8 mouse cellular contexts compared by ENCODE assay signal in the genomic region with DNA sequence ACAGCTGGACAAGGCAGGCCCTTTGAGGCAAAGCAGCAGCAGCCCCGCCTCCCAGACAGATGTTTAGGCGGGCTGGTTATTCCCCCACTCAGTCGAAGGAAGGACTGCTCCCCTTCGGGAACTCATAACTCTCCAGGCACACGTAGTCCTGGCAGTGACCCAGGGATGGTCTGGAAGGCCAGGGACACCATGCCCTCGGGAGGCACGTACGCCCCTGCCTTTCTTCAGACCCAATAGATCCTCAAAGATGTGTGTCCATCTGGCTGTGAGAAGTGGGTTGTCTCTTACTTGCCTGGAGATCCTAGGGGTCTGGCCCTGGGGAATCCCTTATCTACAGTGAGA. TPM values are rescaled to one million over a fixed set of nuclear protein-coding genes. Genes with fewer than 3 reads are reported as not detected.
DNase-seq lines count a peak whose midpoint lies in the region; ATAC-seq and TF ChIP-seq lines count a peak whose summit lies in the region.

No protein-coding gene starts in this region.

- no peak for DNase-seq in heart, postnatal 25 days (ENCODE audit: low spot score)
- DNase-seq in liver, postnatal 0 days, result no peak
- no peak for DNase-seq in layer of hippocampus, postnatal 10 days (ENCODE audit: low spot score in 2 of 2)
- no peak for DNase-seq in right cerebral cortex, postnatal 25 days
- no peak for DNase-seq in gastrocnemius, postnatal 14 days

- peak overlapping the region; percentile 68 for H3K4me3 ChIP-seq in heart, embryonic 13.5 days
- peak overlapping the region; percentile 50 for H3K4me3 ChIP-seq in ES-Bruce4 (ENCODE audit: low read depth, low read length)
- peak overlapping the region; percentile 47 for H3K4me3 ChIP-seq in forebrain, embryonic 16.5 days (replicated peaks; ENCODE audit: low read length)
- peak overlapping the region; percentile 29 for H3K4me3 ChIP-seq in liver, postnatal 0 days (ENCODE audit: low read depth, low read length)

- H3K9me3 ChIP-seq in heart, embryonic 13.5 days, result no peaks in the 10 kb centered on the region
- no peaks in the 10 kb centered on the region for H3K9me3 ChIP-seq in ES-Bruce4 (replicated peaks; ENCODE audit: control insufficient read depth, insufficient read depth, low read length, poor library complexity, severe bottlenecking)
- no peaks in the 10 kb centered on the region for H3K9me3 ChIP-seq in forebrain, embryonic 16.5 days (ENCODE audit: control insufficient read depth, low read length)
- no peaks in the 10 kb centered on the region for H3K9me3 ChIP-seq in liver, postnatal 0 days (ENCODE audit: low read length)

- H3K4me2 ChIP-seq in heart, embryonic 13.5 days, result peak overlapping the region; percentile 83
- peak overlapping the region; percentile 75 for H3K4me2 ChIP-seq in forebrain, embryonic 16.5 days (ENCODE audit: low read length)
- peak overlapping the region; percentile 96 for H3K4me2 ChIP-seq in liver, postnatal 0 days (ENCODE audit: low read depth, low read length)

- intact Hi-C loops in heart, postnatal 25 days (cut with DNase I), result no loop called here
- intact Hi-C loops in gastrocnemius, postnatal 14 days (cut with DNase I; ENCODE audit: low total_unique reads), result no loop called here

- peaks cover 42% of the 10 kb centered on the region for H3K4me1 ChIP-seq in heart, embryonic 13.5 days
- peaks cover 6% of the 10 kb centered on the region for H3K4me1 ChIP-seq in ES-Bruce4 (ENCODE audit: control insufficient read depth, insufficient read depth, low read length)
- peaks cover 14% of the 10 kb centered on the region for H3K4me1 ChIP-seq in forebrain, embryonic 16.5 days (replicated peaks; ENCODE audit: control insufficient read depth, insufficient read depth, low read length)
- peaks cover 47% of the 10 kb centered on the region for H3K4me1 ChIP-seq in liver, postnatal 0 days (ENCODE audit: insufficient read depth)

- no peak for ATAC-seq in heart, embryonic 13.5 days (ENCODE audit: extremely low read depth, insufficient number of reproducible peaks, low FRiP score, low TSS enrichment)
- ATAC-seq in forebrain, embryonic 16.5 days, result no peak
- ATAC-seq in liver, postnatal 0 days, result no peak

- WGBS in heart, embryonic 13.5 days, result 7% methylated on average over 8 of the region's 8 CpGs
- 3% methylated on average over 8 of the region's 8 CpGs for WGBS in forebrain, embryonic 16.5 days
- WGBS in liver, postnatal 0 days (ENCODE audit: insufficient replicate concordance), result 17% methylated on average over 8 of the region's 8 CpGs

- H3K27ac ChIP-seq in heart, embryonic 13.5 days (replicated peaks), result peak overlapping the region; percentile 91
- no peak overlapping the region for H3K27ac ChIP-seq in ES-Bruce4 (ENCODE audit: insufficient read depth, low read length)
- H3K27ac ChIP-seq in forebrain, embryonic 16.5 days (ENCODE audit: low read length), result peak overlapping the region; percentile 38; the same call in 1 of the 2 replicates
- peak overlapping the region; percentile 77 for H3K27ac ChIP-seq in liver, postnatal 0 days (ENCODE audit: low read depth)

- TF ChIP-seq POLR2A in ES-Bruce4 (IDR thresholded peaks at IDR 0.05; ENCODE audit: insufficient read depth, low read length), result no peak

- no peak for TF ChIP-seq EP300 in ES-Bruce4 (IDR thresholded peaks at IDR 0.05; ENCODE audit: insufficient read depth, low read depth, low read length)
- no peak for TF ChIP-seq EP300 in liver, postnatal 0 days (IDR thresholded peaks at IDR 0.05; ENCODE audit: low read depth)

- H3K27me3 ChIP-seq in heart, embryonic 13.5 days (replicated peaks), result no peaks in the 10 kb centered on the region
- H3K27me3 ChIP-seq in ES-Bruce4 (ENCODE audit: control insufficient read depth, insufficient read depth, low read length, poor library complexity, severe bottlenecking), result no peaks in the 10 kb centered on the region
- no peaks in the 10 kb centered on the region for H3K27me3 ChIP-seq in forebrain, embryonic 16.5 days (replicated peaks; ENCODE audit: control insufficient read depth, insufficient read depth, low read length)
- no peaks in the 10 kb centered on the region for H3K27me3 ChIP-seq in liver, postnatal 0 days (ENCODE audit: insufficient read depth, low read length)

- peaks cover 20% of the 10 kb centered on the region for H3K36me3 ChIP-seq in heart, embryonic 13.5 days
- 0 out of 2 replicates have a peak, but pooled peaks cover 5% of the 10 kb centered on the region for H3K36me3 ChIP-seq in ES-Bruce4 (ENCODE audit: control insufficient read depth, insufficient read depth, low read length, poor library complexity, severe bottlenecking)
- H3K36me3 ChIP-seq in forebrain, embryonic 16.5 days (ENCODE audit: control insufficient read depth, insufficient read depth), result no peaks in the 10 kb centered on the region
- H3K36me3 ChIP-seq in liver, postnatal 0 days (replicated peaks; ENCODE audit: insufficient read depth, low read length), result peaks cover 4% of the 10 kb centered on the region; the same call in 1 of the 2 replicates

- no peak for TF ChIP-seq CTCF in ES-Bruce4 (IDR thresholded peaks at IDR 0.05; ENCODE audit: low read depth, low read length)
- no peak for TF ChIP-seq CTCF in liver, postnatal 0 days (IDR thresholded peaks at IDR 0.05; ENCODE audit: low read depth)

- H3K9ac ChIP-seq in heart, embryonic 13.5 days, result peak overlapping the region; percentile 89
- peak overlapping the region; percentile 21 for H3K9ac ChIP-seq in ES-Bruce4 (ENCODE audit: low read depth, poor library complexity, severe bottlenecking)
- H3K9ac ChIP-seq in forebrain, embryonic 16.5 days (replicated peaks; ENCODE audit: low read depth, low read length), result peak overlapping the region; percentile 60
- peak overlapping the region; percentile 62 for H3K9ac ChIP-seq in liver, postnatal 0 days (replicated peaks)

RNA-seq across cellular contexts. Expression of a gene that starts 6.4 kb away (rescaled TPM):
- polyA plus RNA-seq in heart, embryonic 13.5 days (2015; fragmentation: Nextera tagmentation; extraction: Ambion mirVana), result 15.1 and 15.3 TPM in 2 replicates
- under 1 TPM; 0.62 to 0.64 TPM for total RNA-seq in heart, postnatal 25 days (2021)
- polyA plus RNA-seq in ES-Bruce4 (2011; ENCODE audit: insufficient read depth, insufficient read length, low read depth, missing spikeins), result 29.6 and 36.3 TPM in 2 replicates
- polyA plus RNA-seq in forebrain, embryonic 16.5 days (2015; fragmentation: Nextera tagmentation; extraction: Ambion mirVana), result 22.9 and 23.6 TPM in 2 replicates
- polyA plus RNA-seq in liver, postnatal 0 days (2015; fragmentation: Nextera tagmentation; extraction: Ambion mirVana), result 24.9 and 27.3 TPM in 2 replicates
- total RNA-seq in layer of hippocampus, postnatal 10 days (2021), result 1 to 10 TPM; 1.6 to 1.7 TPM
- 1 to 10 TPM in 1 of 2 experiments, under 1 TPM in 1; 0.62 to 1.2 TPM for total RNA-seq in gastrocnemius, postnatal 14 days (2021)

RNA-seq across cellular contexts. Expression of a gene that starts 6.5 kb away (rescaled TPM):
- polyA plus RNA-seq in heart, embryonic 13.5 days (2015; fragmentation: Nextera tagmentation; extraction: Ambion mirVana), result 43.5 and 46.2 TPM in 2 replicates
- 10 to 100 TPM; 29.8 to 31.6 TPM for total RNA-seq in heart, postnatal 25 days (2021)
- polyA plus RNA-seq in ES-Bruce4 (2011; ENCODE audit: insufficient read depth, insufficient read length, low read depth, missing spikeins), result 99.5 and 99.9 TPM in 2 replicates
- polyA plus RNA-seq in forebrain, embryonic 16.5 days (2015; fragmentation: Nextera tagmentation; extraction: Ambion mirVana), result 90.2 and 96.1 TPM in 2 replicates
- polyA plus RNA-seq in liver, postnatal 0 days (2015; fragmentation: Nextera tagmentation; extraction: Ambion mirVana), result 10.8 and 14.3 TPM in 2 replicates
- 10 to 100 TPM; 71.6 to 72.7 TPM for total RNA-seq in layer of hippocampus, postnatal 10 days (2021)
- total RNA-seq in gastrocnemius, postnatal 14 days (2021), result 10 to 100 TPM; 23.2 to 24.4 TPM

RNA-seq across cellular contexts. Expression of a gene that starts 8.2 kb away (rescaled TPM):
- polyA plus RNA-seq in heart, embryonic 13.5 days (2015; fragmentation: Nextera tagmentation; extraction: Ambion mirVana), result 0.56 and 0.72 TPM in 2 replicates
- not detected for total RNA-seq in heart, postnatal 25 days (2021)
- 5.9 and 6.6 TPM in 2 replicates for polyA plus RNA-seq in ES-Bruce4 (2011; ENCODE audit: insufficient read depth, insufficient read length, low read depth, missing spikeins)
- polyA plus RNA-seq in forebrain, embryonic 16.5 days (2015; fragmentation: Nextera tagmentation; extraction: Ambion mirVana), result 0.76 and 1.2 TPM in 2 replicates
- 0.49 TPM in 2 replicates for polyA plus RNA-seq in liver, postnatal 0 days (2015; fragmentation: Nextera tagmentation; extraction: Ambion mirVana)
- not detected for total RNA-seq in layer of hippocampus, postnatal 10 days (2021)
- not detected for total RNA-seq in gastrocnemius, postnatal 14 days (2021)

RNA-seq across cellular contexts. Expression of a gene that starts 28.1 kb away (rescaled TPM):
- polyA plus RNA-seq in heart, embryonic 13.5 days (2015; fragmentation: Nextera tagmentation; extraction: Ambion mirVana), result 3.1 and 3.3 TPM in 2 replicates
- total RNA-seq in heart, postnatal 25 days (2021), result 1 to 10 TPM; 3.2 to 4.7 TPM
- 3.3 and 3.4 TPM in 2 replicates for polyA plus RNA-seq in ES-Bruce4 (2011; ENCODE audit: insufficient read depth, insufficient read length, low read depth, missing spikeins)
- 10.0 and 13.9 TPM in 2 replicates for polyA plus RNA-seq in forebrain, embryonic 16.5 days (2015; fragmentation: Nextera tagmentation; extraction: Ambion mirVana)
- polyA plus RNA-seq in liver, postnatal 0 days (2015; fragmentation: Nextera tagmentation; extraction: Ambion mirVana), result 2.0 and 2.2 TPM in 2 replicates
- total RNA-seq in layer of hippocampus, postnatal 10 days (2021), result 1 to 10 TPM; 5.0 to 5.8 TPM
- 1 to 10 TPM; 2.2 to 2.4 TPM for total RNA-seq in gastrocnemius, postnatal 14 days (2021)

RNA-seq across cellular contexts. Expression of a gene that starts 28.3 kb away (rescaled TPM):
- polyA plus RNA-seq in heart, embryonic 13.5 days (2015; fragmentation: Nextera tagmentation; extraction: Ambion mirVana), result 67.5 and 90.7 TPM in 2 replicates
- 100 to 1,000 TPM; 106 to 112 TPM for total RNA-seq in heart, postnatal 25 days (2021)
- polyA plus RNA-seq in ES-Bruce4 (2011; ENCODE audit: insufficient read depth, insufficient read length, low read depth, missing spikeins), result 50.5 and 51.8 TPM in 2 replicates
- polyA plus RNA-seq in forebrain, embryonic 16.5 days (2015; fragmentation: Nextera tagmentation; extraction: Ambion mirVana), result 105 and 113 TPM in 2 replicates
- 44.0 and 46.2 TPM in 2 replicates for polyA plus RNA-seq in liver, postnatal 0 days (2015; fragmentation: Nextera tagmentation; extraction: Ambion mirVana)
- total RNA-seq in layer of hippocampus, postnatal 10 days (2021), result 100 to 1,000 TPM; 210 to 243 TPM
- total RNA-seq in gastrocnemius, postnatal 14 days (2021), result 100 to 1,000 TPM; 193 to 209 TPM

Comparison
In these comparisons a context has a peak if more than half of its experiments do, and no peak if none do; other contexts are left out.
1. H3K9ac ChIP-seq: peak in every context shown above with its lines; median percentile 89 in heart, embryonic 13.5 days; 62 in liver, postnatal 0 days; 60 in forebrain, embryonic 16.5 days; 21 in ES-Bruce4.